Comparison of ENCODE assay signal across 8 mouse cellular contexts in genomic region chr13:29356158-29356485, GRCm38 (mm10).
A peak's percentile ranks its signal among the peaks of the same experiment; 100 is the strongest.
DNase-seq lines count a peak whose midpoint lies in the region; ATAC-seq lines count a peak whose summit lies in the region.
"Had no signal": no experiment of that assay in that cellular context is flagged by ENCODE, and none has a peak within 500 bp of the region (broad histone marks: within the 10 kb centered on the region; RNA-seq: fewer than 3 reads in every experiment).

No protein-coding gene starts in this region.

- peaks cover 33% of the 10 kb centered on the region for H3K4me1 ChIP-seq in forebrain, embryonic 15.5 days
- peaks cover 31% of the 10 kb centered on the region for H3K4me1 ChIP-seq in kidney, embryonic 14.5 days (ENCODE audit: control insufficient read depth, insufficient read depth, low read length)

- H3K27ac ChIP-seq in forebrain, embryonic 15.5 days (replicated peaks), result peak overlapping the region; percentile 44; the same call in 1 of the 2 replicates
- peak overlapping the region; percentile 30; the same call in 1 of the 2 replicates for H3K27ac ChIP-seq in kidney, embryonic 14.5 days (ENCODE audit: low read depth, low read length)

- WGBS in forebrain, embryonic 15.5 days, result 15% methylated on average over 10 of the region's 10 CpGs
- WGBS in kidney, embryonic 14.5 days, result 26% methylated on average over 10 of the region's 10 CpGs

- H3K9ac ChIP-seq in forebrain, embryonic 15.5 days (replicated peaks), result no peak overlapping the region
- H3K9ac ChIP-seq in kidney, embryonic 14.5 days (ENCODE audit: low read depth, low read length), result no peak overlapping the region

- no peaks in the 10 kb centered on the region for H3K27me3 ChIP-seq in forebrain, embryonic 15.5 days
- no peaks in the 10 kb centered on the region for H3K27me3 ChIP-seq in kidney, embryonic 14.5 days (ENCODE audit: control insufficient read depth, insufficient read depth, low read length)
- H3K27me3 ChIP-seq: Patski had no signal

- no peak overlapping the region for H3K4me2 ChIP-seq in forebrain, embryonic 15.5 days (replicated peaks)
- no peak overlapping the region for H3K4me2 ChIP-seq in kidney, embryonic 14.5 days (replicated peaks; ENCODE audit: low read depth, low read length)

- no peaks in the 10 kb centered on the region for H3K9me3 ChIP-seq in forebrain, embryonic 15.5 days
- H3K9me3 ChIP-seq in kidney, embryonic 14.5 days (ENCODE audit: control insufficient read depth, low read length), result no peaks in the 10 kb centered on the region

- H3K36me3 ChIP-seq in forebrain, embryonic 15.5 days, result no peaks in the 10 kb centered on the region
- no peaks in the 10 kb centered on the region for H3K36me3 ChIP-seq in kidney, embryonic 14.5 days (ENCODE audit: control insufficient read depth, insufficient read depth, low read length)

- DNase-seq in retina, embryonic 14.5 days (ENCODE audit: low spot score), result peak; percentile 34
- no peak for DNase-seq in retina, postnatal 1 day
- DNase-seq in layer of hippocampus, adult 9-10 months (ENCODE audit: low spot score), result no peak
- DNase-seq in gastrocnemius, postnatal 4 days (ENCODE audit: low spot score in 2 of 2), result no peak

- ATAC-seq in forebrain, embryonic 15.5 days (replicated peaks), result no peak
- no peak for ATAC-seq in kidney, embryonic 14.5 days (ENCODE audit: low FRiP score, low TSS enrichment)
- ATAC-seq in monocyte, adult 5-6 weeks (replicated peaks; ENCODE audit: insufficient number of reproducible peaks, low FRiP score, low TSS enrichment, poor library complexity, severe bottlenecking), result no peak
- ATAC-seq: Patski had no signal

- H3K4me3 ChIP-seq in forebrain, embryonic 15.5 days, result no peak overlapping the region
- H3K4me3 ChIP-seq in kidney, embryonic 14.5 days (ENCODE audit: low read length), result no peak overlapping the region
